Mouse (Mus musculus) embryo, embryonic 11.5 days (tissue): ENCODE measurements around the gene Gpx1.
"Not testable (repeated sequence)": the region's sequence is repeated elsewhere in the genome, so short reads cannot be mapped to it uniquely, and the experiment has no call there.

Experiments used
- DNase-seq: peaks from one replicate; pipeline ENCODE4 v3.0.0-alpha.2; 2012; ENCODE audit warnings: low read depth, low spot score

Gene Gpx1

DNA sequence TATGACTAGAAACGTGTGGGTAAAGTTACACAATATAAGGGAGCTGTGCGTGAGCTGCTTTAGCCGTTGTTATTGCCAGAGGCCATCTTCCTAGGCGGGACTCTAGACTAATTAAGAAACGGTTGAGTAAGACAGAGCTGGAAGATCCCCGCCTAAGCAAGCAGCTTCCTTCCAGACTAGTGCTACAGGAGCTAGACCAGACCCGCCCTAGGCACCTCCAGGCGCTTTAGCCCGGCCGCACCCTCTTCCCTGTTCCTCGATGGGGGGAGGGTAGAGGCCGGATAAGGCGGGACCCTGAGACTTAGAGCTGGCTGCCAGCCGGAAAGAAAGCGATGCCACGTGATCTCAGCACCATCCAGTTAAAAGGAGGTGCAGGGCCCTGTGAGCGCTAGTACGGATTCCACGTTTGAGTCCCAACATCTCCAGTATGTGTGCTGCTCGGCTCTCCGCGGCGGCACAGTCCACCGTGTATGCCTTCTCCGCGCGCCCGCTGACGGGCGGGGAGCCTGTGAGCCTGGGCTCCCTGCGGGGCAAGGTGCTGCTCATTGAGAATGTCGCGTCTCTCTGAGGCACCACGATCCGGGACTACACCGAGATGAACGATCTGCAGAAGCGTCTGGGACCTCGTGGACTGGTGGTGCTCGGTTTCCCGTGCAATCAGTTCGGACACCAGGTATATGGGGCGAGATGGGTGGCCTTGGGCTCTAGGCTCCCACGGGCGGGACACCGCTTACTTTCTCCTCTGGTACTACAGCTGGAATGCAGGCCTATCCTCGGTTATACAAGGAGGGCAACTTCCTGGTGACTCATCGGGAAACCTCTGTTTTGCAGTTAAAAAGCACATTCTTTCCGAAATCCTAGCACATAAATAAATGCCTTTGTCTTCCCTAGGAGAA, at the start of gene Gpx1:
TSS of gene Gpx1 (plus strand) at position 18 of the 896 bp plus-strand sequence.
- DNase-seq = peak; percentile 87

DNA sequence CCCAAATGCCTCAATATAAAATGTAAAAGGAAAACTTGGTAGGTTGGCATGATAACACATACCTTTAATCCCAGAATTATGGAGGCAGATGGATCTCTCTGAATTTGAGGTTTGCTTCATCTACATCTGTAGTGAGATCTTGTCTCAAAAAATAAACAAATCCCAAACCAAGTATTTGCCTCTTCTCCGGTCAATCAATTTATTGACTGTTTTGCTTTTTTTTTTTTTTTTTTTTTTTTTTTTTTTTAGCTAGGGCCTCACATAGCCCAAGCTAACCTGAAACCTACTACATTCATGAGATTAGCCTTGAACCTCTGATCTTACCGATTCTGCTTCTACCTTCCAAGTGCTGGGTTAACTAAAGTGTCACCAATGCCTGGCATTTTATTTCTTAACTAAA, 49.4 kb upstream of the Gpx1 start:
- DNase-seq = no peak

DNA sequence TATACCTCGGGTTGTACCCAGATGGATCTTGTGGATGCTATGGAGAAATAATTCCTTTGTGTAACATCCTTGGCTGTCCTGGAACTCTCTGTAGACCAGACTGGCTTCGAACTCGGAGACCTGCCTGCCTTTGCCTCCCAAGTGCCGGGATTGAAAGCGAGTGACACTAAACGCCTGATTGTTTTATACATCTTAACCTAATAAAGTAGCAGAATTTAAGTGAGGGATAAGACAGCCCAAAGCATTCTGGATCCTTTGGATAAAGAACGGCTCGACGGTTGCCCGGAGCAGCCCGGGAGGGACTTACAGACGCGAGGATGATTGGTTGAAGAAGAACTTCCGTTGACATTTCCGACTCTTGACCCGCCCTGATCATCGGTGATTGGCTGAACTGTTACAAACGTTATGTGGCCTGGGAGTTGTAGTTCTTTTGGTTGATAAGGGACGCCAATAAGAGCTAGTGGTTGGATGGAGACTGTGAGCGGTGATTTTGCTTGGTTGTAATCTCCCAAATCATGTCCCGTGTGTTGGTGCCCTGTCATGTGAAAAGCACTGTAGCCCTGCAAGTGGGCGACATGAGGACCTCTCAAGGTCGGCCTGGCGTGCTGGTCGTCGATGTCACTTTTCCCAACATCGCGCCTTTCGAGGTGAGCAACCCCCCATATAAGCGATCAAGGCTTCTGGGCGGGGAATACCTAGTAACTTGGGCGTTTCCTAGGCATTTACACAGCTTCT, 48.5 kb upstream of the Gpx1 start, which contains the start of gene Nicn1:
TSS of gene Nicn1 (plus strand) at position 414 of the 735 bp plus-strand sequence.
- peak; percentile 92 for DNase-seq

DNA sequence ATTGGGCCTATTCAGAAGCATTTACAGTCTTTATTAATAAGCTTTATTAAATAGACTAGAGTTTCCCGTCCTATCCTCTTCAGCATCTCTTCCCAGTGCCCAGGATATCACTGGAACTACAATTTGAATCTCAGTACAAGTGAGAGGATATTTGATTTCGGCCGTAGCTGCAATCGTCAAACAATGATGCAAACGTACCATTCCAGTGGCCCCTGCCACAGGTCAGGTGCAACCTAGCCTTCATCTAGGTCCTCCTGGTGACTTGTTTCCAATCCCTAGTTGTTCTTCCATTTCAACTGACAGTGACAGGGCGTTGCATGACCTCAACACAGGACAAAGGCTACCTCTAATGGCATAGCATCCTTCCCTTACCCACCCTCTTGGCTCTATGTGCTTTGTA, 47.9 kb upstream of the Gpx1 start:
- DNase-seq = no peak

DNA sequence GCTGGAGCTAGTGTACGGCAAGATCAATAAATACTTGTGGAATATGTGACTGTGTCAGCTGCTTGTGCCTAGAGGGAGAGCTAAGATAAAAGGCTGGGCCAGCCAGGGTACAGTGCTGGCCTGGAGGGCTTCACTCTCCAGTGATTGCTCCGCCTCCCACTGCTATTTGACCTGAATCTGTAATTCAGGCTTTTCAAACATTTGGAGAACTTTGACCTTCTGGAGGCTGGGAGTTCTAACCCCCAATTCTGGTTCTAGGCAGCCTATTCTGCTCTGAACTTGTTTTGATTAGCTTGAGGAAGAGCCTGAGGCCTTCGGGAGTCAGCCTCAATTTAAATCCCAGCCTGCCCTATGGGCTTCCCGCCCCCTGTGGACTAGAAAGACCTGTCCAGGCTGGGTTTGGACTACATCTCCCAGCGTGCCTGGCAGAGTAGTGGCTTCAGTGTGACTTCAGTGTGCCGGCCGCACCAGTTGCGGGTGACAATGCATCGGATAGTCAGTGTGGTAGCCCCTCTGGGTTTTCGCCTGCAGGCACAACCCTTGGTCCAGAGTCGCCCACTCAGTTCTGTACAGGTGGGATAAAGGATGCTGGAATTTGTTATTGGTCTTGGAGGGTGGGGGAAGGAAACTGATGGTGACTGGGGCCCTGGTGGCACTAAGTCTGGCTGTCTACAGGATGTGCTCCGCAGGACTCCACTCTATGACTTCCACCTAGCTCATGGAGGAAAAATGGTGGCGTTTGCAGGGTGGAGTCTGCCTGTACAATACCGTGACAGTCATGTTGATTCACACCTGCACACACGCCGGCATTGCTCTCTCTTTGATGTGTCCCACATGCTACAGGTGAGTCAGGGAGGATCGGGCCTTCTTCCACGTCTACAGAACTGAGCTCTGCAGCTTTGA, 42.0 kb upstream of the Gpx1 start, which contains the start of gene Amt:
TSS of gene Amt (plus strand) at position 401 of the 903 bp plus-strand sequence.
- DNase-seq = no peak

DNA sequence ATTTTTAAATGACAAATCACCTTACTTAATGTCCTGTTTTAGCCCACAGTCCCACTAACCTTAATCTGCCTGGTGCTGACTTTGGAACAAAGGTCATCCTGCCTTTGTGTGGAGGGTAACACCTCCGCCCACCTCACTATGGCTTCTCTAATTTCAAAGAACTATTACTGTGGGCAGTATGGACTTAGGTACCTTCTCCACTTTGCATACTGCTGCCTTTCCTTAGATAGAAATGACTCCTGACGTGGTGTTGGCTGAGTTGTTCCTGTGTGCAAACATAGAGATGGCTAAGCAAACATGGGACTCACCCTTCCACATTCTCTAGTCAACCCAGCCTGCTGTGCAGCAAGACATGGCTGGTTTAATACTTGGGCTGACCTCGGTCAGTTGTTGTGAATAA, 36.9 kb upstream of the Gpx1 start:
- no peak for DNase-seq

DNA sequence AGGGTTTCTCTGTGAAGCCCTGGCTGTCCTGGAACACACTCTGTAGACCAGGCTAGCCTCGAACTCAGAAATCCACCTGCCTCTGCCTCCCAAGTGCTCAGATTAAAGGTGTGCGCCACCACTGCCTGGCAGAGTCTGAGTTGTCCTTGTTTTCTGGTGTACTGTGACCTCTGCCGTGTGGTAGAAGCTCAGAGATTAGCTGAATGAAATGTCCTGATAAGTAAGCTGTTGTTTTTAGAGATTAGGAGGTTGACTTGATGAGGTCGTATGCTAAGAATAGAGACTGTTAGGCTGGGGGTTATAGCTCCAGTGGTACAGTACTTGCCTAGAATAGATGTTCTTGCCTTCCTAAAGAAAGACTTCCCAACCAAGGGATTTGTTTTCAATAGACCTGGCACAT, 34.0 kb upstream of the Gpx1 start:
- no peak for DNase-seq

DNA sequence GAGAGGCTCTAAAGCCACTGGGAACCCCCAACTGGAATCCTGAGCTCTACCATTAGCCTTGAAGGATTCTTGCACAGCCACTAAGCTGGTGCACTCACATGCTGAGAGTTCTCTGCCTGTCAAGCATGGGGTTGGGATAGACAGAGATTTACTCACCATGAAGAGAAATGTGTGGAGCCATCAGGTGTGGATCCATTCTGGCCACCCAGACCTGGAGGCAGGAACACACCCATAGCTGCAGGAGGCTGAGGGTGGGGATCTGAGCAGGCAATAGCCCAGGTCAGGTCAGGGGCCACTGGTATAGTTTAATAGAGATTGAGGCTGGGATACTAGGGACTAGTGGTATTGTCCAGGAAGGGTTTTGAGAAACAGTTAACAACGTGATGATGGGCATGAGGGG, 33.5 kb upstream of the Gpx1 start:
- DNase-seq = no peak

DNA sequence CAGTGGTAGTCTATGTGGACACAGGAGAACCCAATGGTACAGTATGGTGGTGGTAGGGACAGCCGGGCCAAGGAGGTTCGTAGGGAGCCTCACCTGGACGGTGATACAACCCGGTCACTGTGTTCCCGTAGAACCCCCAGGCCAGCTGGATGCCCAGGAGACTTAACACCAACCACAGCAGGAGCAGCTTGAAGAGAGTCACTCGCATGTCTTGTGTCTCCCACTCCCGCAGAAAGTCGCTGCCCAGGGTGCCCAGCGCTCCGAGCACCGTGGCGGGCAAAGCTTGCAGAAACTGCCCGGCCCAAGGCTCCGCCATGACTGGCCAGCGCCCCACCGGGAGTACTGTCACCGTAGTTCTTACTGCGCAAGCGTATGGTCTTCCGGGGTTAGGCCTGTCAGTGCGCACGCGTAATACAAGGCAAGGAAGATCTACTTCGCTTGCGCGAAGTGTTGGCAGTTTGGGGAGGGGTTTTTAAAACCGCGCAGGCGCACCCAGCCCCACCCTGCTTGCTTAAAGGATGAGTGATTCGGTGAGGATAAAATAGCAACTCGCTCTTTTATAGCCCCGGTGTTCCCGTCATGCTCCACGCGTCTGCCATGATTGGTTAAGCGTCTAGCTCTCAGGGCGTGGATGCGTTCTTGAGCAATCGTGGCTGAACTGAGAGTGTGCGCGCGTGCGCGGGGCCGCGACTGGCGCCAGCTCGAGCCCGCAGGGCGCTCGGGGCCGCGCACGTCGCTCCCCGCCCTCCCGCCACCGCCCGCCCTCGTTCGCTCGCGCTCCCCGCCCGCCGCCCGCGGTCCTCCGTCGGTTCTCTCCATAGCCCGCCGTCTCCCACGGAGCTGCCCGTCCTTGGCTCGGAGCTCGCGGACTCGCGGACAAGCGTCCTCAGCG, 32.8 kb upstream of the Gpx1 start, which contains the start of the genes Rhoa and Tcta:
TSS of gene Rhoa (plus strand) at position 501 of the 892 bp plus-strand sequence.
TSS of gene Tcta (minus strand) at position 532 of the 892 bp plus-strand sequence.
- DNase-seq = peak; percentile 98

DNA sequence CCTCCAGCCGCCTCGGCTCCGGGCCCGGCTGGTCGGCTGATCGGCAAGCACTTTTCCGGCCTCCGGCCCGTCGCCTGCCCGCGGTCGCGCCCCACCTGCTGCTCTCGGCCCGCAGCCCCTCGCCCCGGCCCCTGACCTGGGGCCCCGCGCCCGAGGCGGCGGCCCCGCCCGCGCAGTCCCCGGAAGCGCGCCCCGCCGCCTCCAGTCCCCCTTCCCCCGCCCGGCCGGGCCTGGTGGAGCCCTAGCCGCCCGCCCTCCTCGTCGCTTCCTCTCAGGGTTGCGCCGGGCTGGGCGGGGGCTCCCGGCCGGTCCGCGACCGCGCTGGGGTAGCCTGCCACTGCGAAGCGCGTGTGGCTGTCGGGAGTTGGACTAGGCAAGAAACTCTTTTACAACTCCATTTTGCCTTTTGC, 32.1 kb upstream of the Gpx1 start:
- DNase-seq = peak; percentile 46

DNA sequence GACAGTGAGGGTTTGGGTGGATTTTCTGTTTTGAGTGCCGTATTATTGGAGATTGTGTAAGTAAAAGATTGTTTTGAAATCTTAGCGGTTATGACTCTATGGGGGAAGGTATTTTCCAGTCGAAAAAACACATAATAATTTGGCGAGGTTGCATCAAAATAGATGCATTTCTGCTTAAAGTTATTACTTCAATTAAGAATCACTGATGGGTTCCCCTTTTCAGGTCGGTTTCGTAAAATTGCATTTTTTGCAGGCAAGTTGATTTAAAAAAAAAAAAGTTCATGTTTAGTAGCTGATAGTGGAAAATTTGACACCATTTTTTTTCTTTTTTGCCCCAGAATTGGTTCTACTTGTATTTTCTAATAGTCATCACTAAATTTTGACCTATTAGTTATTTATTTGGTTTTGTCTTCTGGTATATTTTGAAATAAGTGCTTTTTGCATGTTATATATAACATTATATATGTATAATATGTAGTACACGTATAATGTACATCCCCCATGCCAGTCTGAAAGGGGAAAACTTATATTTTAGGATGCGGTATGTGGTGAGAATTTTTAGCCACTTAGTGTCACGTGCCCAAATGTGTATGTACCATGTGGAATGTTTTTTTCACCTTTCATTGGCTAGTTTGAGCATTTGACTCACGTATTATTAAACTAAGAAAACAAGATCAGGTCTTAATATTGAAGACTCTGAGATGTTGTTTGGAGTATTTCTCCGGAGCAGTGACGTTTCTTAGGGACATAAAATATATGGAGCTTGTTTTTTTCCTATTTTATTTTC, 31.5 kb upstream of the Gpx1 start:
- no peak for DNase-seq

DNA sequence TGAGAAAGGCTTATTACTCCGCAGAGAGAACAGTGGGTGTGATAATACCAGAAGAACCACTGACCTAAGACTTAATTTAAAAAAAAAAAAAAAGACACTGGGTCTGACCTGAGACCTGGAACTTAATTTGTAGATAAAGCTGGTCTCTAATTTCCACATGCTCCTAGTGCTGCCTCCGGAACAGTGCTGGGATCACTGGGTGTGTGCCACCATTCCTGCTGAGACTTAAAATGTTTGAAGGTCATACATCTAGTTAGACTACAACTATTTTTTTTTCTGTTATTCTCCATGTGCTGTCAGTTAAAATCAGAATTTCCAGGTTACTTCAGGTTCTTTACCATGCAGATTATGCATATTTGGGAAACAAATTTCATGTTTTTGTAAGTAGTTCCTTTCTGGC, 30.6 kb upstream of the Gpx1 start:
- no peak for DNase-seq

DNA sequence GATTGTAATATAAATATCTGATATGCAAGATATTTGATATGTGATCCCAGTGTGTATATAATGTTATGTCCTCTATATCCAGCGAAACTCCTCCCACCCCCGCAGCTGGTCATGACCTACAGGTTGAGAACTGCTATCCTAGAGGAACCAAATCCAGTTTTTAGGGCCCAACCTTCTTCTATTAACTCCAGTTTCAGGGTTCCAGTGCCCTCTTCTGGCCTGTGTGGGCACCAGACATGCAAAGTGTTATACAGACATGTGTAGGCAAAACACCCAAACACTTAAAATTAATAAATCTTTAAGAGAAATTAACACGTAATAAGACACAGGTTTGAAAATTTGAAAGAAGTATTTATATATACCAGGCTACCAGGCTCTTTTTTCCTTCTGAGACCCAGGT, 21.1 kb upstream of the Gpx1 start:
- no peak for DNase-seq

DNA sequence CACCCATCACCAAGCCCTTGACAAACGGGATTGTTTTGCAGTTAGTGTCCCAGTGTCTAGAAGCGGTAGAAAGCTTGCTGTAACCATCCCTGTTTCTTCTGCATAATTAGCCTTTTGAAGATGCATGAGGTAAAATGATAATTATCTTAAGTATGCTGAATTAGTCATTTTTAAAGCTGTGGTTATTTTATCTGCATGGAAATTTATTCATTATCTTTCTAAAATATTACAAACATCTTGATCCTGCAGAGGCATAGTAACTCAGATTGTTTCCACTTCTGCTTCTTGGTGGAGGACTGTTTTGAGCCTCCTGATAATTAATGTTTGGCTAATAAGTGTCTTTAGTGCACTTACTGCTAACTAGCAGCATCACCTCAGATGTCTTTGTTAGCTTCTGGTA, 20.2 kb upstream of the Gpx1 start:
- DNase-seq = no peak

DNA sequence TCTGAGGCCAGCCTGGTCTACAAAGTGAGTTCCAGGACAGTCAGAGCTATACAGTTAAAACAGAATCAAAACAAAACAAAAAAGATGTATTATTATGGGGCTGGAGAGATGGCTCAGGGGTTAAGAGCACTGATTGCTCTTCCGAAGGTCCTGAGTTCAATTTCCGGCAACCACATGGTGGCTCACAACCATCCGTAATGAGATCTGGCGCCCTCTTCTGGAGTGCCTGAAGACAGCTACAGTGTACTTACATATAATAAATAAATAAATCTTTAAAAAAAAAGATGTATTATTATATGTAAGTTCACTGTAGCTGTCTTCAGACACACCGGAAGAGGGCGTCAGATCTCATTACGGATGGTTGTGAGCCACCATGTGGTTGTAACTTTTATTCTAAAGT, 16.6 kb upstream of the Gpx1 start:
- not testable (repeated sequence) for DNase-seq

DNA sequence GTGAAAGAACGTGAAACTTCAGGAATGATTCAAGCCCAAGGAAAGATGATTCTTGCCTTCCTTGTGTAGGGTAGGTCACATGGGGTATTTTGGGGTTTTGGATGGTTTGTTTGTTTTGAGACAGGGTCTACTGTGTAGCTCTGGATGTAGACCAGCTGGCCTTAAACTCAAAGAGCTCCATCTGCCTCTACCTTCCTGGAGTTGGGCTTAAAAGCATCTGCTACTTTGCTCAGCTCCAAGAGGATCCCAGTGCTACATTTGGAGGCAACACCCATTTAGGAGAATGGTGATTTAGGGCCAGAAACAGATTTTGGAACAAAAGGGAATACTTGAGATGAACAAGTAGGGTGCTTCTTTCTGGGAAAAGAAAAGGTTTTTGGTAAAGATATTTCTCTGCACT, 13.9 kb upstream of the Gpx1 start:
- DNase-seq = no peak

DNA sequence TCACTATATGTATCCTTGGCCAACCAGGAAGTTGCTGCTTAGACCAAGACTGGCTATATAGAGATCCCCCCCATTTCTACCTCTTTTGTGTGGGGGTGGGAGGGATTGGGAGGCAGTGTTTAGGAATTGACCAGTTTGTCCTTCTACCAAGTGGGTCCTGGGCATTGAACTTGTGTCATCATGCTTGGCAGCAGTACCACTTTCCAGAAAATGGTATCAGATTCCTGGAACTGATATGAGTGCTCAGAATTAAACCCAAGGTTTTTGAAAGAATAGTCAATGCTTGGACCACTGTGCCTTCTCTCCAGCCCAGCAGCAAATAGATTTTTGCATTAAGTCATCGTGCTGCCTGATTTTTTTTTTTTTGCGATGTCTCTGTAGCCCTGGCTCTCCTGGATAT, 12.9 kb upstream of the Gpx1 start:
- no peak for DNase-seq

DNA sequence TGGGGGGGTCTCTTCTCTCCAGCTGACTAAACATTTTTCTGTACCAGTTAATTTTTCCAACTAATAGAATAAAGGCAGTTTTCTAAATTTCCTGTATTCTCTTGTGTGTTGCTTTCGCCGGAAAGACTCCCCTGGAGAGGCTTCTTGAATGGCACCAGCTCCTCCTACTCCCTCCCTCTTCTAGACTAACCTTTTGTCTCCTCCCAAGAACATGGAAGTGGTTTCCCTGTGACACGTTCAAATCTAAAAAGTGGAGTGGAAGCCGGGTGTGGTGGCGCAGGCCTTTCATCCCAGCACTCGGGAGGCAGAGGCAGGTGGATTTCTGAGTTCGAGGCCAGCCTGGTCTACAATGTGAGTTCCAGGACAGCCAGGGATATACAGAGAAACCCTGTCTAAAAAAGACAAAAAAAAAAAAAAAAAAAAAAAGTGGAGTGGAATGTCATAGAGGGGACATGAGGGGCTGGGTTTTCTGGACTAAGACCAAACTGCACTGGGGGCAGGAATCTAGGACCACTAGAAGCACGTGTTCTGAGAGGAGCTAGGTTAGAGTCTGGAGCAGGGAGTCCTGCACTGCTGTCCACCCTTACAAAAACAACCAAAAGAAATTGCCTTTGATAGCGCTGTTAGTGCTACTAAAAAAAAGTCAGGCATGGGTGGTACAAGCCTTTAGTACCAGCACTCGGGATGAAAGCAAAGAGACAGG, 704 bp upstream of the Gpx1 start:
- no peak for DNase-seq

DNA sequence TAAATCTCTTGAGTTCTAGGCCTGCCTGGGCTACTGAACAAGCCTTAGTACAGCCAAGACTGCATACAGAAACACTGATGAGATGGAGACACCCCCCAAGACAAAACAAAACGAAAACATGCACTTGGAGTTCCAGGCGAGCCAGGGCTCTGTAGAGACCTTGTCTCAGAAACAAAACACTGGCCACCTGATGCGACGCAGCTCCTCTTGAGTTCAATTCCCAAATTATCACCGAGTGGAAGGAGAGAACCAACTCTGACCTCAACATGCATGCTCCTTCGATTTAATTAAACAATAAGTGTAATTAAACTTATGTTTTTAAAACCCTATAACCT, 185 bp upstream of the Gpx1 start:
- no peak for DNase-seq
